Mouse (Mus musculus): ENCODE results near the gene Il6st.

DNA sequence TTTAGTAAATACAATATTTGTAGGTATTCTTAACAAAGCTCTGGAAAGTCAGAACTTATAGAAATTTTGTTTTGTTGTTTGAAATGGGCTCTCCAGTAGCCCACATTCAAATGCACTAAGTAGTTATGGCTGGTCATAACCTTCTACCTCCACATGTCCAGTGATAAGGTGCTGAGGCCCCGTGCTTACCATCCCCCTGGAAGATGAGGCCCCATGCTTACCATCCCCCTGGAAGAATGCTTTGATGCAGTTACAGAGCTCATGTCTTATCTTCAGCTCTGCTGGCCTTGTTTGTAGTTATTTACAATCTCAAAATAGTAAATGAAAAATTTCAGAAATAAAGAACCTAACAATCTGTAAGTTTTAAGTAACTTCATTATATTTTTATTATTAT, 28.4 kb downstream of the Il6st start:
- TF ChIP-seq CTCF (IDR thresholded peaks at IDR 0.05; ENCODE audit: control insufficient read depth, insufficient read depth, insufficient read length): no peak
- TF ChIP-seq USF1 (IDR thresholded peaks at IDR 0.05; ENCODE audit: low read depth): no peak
- TF ChIP-seq MYOG (IDR thresholded peaks at IDR 0.05; ENCODE audit: control insufficient read depth, extremely low read depth, insufficient read length): no peak
- no peak for TF ChIP-seq MAX (IDR thresholded peaks at IDR 0.05)
- no peak for TF ChIP-seq CEBPB (IDR thresholded peaks at IDR 0.05; ENCODE audit: low read depth)
- TF ChIP-seq FOSL1 (IDR thresholded peaks at IDR 0.05; ENCODE audit: insufficient read depth, low read length, poor library complexity, severe bottlenecking): no peak
